Mouse (Mus musculus) mesoderm, embryonic 11.5 days (tissue): ENCODE data around the gene Sltm.
"Not testable (repeated sequence)": the region's sequence is repeated elsewhere in the genome, so short reads cannot be mapped to it uniquely, and the experiment has no call there.

ENCODE experiments used
- DNase-seq: peaks from one replicate; pipeline ENCODE4 v3.0.0-alpha.2; 2012; ENCODE audit warnings: low read depth, low spot score

Gene Sltm

DNA sequence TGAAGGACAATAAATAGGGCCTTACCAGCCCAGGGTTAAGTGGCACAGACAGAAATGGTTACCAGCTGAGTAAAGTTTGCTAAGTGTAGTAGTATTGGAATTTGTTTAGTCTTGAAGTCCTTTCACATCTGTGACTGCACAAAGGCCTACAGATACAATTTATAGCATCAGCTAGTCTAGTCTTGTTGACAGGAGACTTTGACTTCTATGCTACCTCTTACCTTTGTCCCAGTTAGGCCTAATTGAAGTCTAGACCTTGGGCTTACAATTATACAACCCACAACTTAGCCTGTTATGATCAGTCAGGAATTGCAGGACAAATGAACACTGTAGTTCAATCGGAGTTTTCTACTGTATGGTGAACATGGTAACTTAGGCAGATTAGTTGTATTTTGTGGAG, 9.0 kb downstream of the Sltm start:
- no peak for DNase-seq

DNA sequence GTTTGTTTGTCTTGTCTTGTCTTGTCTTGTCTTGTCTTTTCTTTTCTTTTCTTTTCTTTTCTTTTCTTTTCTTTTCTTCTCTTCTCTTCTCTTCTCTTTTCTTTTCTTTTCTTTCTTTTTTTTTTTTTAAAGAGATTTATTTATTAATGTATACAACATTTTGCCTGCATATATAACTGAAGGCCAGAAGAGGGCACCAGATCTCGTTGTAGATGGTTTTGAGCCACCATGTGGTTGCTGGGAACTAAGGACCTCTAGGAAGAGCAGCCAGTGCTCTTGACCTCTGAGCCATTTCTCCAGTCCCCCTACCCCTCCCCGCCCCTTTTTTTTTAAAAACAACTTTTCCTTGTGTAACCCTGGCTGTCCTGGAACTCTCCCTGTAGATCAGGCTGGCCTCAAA, 9.7 kb downstream of the Sltm start:
- not testable (repeated sequence) for DNase-seq

DNA sequence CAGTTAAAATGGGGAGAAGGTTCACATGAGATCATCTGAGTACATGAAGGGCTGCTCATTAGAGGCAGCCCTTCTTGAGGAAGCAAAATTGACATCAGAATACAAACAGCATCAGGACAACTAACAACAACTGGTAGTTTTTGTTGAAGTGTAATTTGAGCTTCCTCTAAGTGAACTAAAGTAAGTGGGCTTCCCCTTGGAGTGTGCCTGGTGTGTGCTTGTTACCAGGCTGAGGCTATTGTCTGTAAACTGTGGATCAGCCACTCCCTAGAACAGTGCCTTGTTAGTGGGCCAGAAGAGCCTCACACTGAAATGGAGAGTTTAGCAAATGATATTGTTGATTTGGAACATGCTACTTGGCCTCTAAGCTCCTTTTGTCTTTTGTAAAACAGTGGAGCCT, 12.9 kb downstream of the Sltm start:
- DNase-seq: no peak

DNA sequence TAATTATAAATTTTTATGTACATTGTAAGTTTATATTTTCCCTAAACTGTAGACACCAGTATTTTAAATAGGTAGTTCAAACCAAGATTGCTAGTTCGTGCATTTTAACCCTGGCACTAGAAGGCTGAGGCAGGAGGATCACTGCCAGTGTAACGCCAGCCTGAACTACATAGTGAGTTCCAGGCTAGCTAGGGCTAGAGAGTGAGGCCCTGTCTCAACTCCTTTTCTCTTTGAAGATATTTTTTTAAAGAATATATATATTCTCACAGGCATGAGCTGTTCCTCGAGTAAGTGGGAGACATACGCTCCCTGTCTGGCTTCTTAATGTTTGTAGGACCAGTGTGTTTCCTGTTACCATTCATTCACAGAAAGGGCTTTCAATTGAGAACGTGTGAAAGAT, 14.2 kb downstream of the Sltm start:
- DNase-seq: no peak

DNA sequence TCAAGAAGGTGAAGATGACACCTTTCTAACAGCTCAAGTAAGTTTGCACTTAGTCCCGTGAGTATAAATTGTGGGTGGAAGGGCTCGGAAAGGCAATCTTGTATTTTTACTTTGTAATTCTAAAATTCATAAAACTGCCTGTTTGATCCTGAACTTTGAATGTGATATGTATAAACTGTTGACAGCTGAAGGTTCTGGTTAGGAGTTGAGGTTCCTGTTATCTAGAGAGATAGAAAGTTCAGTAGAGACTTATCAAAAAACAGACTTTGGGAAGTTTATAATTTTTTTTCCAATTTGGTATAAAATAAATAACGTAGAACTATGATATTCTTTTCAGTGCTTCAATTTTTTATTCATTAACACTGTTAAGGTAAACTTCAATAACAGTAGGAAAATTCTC, 20.3 kb downstream of the Sltm start:
- DNase-seq: no peak

DNA sequence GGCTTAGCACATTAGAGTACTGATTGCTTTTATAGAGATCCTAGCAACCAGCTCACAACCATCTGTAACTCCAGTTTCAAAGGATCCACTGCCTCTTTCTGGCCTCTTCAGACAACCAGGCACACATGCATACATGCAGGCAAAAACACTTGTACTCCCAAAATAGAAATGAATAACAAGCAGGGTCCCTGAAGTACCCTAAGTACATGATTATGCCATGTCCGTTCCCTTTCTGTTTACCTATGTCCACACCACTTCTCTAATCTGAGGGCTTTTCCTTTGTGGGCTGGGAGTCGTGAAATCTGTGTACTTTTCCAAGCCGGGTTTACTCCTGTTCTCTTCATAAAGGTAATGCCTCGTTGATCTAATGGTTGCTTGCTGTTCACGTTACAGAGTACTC, 25.1 kb downstream of the Sltm start:
- no peak for DNase-seq

DNA sequence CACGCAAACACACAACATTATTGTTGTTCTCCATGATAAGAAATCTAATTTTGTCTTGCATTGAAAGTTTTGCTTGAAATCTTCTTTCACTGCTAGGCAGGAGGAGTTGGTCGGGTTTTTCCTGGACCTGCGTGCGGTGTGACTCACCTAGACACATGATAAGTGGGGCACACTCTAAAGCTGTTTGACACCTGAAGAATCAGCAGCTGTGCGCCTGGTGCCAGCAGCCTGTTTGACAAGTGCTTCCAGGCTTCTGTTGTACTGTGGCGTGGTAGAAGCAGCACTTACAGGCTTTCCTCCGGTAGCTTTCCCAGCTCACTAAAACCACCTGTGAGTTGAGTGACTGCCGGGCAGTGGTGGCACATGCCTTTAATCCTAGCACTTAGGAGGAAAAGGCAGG, 27.8 kb downstream of the Sltm start:
- DNase-seq: no peak

DNA sequence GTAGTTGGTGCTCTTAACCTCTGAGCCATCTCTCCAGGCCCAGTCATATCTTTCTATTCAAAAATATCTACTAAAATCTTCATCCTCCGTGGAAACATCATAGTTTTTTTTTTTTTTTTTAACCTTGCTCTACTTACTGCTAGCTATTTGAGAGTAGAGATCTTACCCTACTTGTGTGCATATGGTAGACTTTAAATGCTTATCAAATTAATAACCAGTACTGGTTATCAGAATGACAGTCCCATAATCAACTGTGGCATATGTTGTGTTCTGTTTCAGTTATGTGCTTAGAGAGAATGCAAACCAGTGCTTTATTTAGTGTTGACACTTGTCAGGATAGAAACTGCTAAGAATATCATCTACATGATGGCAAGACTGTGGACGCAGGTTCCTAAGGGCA, 35.6 kb downstream of the Sltm start:
- no peak for DNase-seq

DNA sequence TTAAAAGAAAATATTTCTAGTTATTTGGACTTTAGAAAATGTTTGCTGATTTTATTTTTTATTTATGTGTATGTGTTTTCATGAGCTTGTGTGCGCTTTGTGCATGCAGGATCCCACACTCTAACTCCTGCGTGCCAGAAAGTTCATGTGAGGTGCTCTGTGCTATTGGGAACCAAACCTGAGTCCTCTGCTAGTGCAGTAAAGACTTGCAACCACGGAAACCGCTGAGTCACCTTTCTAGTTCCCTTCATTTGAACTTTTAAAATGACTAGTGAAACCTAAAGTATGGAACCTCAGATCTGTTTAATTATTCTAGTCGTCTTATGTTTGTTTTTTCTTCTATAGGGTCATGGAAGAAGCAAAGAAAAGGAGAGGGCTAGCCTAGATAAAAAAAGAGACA, 38.4 kb downstream of the Sltm start:
- DNase-seq: no peak

DNA sequence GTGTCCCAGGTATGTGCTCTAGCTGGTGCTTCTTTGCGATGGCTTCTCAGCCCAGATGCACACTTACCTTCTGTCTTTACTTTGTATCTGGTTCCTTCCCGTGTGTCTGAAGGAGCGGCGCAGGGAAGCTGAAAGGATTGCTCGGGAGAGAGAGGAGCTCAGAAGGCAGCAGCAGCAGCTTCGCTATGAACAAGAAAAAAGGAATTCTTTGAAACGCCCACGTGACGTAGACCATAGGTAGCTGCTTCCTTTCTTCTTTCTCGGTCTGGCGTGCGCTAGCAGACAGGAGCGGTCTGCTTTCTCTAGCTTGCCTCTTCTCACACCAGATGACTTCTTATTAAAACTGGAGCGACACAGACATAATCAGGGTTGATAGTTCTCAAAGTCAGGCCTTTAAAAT, 42.1 kb downstream of the Sltm start:
- no peak for DNase-seq

DNA sequence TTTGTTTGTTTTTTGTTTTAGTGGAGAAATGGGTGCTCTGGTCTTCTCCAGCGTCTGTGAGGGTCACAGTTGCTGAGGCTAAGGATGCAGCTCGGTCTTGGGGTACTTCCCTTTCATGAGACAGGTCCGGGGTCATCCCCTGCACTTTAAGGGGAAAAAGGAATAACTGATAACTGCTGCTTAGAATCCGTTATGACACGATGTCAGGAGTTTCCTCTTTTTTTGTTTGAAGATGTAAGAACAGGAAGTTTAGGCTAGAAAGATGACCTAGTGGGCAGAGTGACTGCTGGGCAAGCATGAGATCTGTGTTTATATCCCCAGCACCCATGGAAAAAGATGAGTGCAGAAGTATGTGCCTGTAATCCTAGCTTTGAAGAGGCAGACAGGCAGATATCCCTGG, 42.6 kb downstream of the Sltm start:
- no peak for DNase-seq

DNA sequence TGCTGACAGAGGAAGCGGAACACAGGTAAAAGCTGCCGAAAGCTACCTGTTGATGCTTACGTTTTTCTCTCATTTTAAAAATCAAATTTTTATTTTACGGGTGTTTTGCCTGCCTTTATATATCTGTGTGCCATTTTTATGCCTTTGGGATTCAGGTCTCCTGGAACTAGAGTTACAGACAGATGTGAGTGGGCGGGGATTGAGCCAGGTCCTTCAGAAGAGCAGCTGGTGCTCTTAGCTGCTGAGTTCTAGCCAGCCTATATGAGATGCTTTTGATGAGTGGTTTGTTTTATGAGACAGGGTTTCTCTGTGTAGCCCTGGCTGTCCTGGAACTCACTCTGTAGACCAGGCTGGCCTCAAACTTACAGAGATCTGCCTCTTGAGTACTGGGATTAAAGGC, 44.6 kb downstream of the Sltm start:
- no peak for DNase-seq

DNA sequence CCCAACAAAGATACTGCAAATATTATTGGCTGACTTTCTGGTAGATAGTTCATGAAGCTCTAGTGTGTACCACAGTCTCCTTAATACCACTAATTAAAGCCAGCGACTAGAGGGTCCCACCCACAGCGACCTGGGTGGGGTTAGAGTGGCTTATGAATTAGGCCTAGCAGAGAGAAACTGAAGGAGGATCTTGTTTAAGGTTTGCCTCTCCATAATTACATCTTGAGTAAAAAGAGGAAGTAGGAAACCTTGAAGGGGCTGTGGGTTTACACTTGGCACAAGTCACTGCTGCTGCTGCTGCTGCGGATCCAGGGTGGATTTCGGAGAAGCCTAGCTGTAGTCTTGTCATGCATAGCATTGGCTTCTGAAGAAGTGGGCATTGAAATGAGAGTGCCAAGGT, 48.2 kb downstream of the Sltm start:
- no peak for DNase-seq

DNA sequence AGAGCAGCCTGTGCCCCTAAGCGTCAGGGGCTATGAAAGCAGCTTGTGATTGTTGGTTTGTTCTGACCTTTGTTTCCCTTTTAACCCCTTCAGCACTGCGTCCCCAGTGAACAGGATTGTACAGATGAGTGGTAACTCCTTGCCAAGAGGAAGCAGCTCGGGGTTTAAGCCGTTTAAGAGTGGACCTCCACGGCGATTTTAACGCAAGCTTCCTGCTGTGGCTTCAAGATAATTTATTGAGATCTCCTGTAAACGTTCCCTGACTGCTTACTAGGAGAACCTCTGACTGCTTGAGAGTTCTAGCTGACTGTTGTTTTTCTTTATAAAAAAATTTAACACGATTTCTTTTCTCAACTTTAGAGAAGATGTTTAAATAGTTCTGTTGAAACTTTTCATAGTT, 48.9 kb downstream of the Sltm start:
- DNase-seq: no peak

DNA sequence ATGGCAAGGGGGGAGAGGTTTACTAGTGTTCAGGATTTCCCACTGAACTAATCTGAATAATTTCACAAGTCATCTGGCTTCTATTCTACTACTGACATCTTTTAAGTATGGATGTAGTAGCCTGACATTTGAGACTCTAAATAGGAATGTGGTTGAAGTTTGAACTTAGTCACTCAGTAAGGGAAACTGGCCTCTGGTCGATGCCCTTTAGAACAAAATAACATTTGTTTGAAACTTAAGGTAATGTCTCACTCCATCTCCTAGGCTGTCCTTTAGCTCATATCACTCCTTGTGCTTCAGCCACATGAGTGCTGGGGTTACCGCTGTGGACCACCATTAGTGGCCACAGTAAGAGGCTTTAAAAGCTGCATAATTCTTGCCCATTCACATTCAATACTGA, 55.7 kb downstream of the Sltm start:
- no peak for DNase-seq

DNA sequence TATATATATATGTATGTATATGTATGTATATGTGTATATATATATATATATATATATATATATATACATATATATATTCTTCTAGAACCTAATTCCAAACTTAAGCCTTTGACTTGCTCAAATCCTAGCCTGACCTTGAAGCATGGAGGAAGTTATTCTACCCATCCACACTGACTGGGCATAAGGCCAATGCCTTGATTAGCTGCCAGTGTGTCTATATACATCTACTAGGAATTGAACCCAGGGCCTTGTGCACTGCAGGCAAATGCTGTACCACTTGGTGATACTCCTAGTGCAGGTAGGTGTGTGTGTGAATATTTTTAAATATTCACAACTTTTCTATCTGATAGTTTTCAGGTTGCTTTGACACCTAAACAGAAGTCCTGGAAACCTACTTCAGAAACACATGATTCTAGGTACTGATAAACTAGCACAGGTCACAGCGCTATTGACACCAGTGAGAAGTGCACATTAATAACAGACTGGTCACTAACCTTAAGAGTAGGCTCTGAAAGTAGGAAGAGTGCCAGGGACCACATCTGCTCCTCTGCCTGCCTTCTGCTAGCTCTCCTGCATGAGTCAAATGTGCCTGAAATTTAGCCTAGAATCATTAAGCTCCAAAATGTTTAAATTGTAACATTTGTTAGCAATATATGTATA, 59.8 kb downstream of the Sltm start:
- no peak for DNase-seq

DNA sequence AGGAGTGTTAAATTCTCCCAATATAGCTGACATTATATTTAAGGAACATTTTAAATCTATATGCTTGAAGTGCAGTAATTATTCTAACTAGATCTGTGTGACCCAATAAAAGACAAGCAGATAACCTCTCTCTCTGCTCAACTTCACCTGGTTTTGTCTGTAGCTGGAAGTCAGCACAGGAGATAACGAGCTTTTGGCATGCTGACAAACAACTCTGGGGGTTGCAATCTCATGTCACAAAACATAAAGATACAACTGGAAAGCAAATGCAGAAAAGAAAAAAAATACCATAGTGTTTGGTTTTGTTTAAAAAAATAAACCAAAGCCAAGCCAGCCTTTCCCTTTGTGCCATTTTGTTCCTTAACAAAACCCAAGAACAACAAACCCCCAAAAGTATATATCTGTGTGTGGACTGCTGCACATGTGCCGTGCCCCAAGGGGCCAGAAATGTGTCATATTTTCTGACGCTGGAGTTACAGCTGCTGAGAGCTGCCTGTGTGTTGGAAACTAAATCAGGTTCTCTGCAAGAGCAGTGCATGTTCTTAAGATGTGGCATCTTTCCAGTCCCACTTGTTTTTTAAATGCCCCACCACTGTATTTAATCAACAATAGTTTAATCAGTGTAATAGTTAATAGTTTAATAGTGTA, 68.6 kb downstream of the Sltm start:
- DNase-seq: no peak

DNA sequence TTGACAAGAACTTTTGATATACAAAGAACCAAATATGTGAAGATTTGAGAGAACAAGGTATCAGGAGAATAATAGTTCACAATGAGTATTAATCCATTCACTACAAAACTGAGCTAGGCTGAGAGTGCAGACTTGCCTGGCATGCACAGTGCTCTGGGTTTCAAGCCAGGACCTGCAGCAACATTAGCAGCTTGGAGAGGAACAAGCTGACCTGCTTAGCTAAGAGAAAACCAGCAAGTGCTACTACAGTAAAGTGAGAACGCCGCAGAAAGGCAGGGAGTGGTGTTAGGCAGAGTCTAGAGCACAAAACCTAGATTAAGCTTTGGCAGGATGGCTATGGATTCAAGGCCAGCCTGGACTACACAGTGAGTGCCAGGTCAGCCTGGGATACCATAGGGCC, 87.2 kb downstream of the Sltm start:
- DNase-seq: no peak

DNA sequence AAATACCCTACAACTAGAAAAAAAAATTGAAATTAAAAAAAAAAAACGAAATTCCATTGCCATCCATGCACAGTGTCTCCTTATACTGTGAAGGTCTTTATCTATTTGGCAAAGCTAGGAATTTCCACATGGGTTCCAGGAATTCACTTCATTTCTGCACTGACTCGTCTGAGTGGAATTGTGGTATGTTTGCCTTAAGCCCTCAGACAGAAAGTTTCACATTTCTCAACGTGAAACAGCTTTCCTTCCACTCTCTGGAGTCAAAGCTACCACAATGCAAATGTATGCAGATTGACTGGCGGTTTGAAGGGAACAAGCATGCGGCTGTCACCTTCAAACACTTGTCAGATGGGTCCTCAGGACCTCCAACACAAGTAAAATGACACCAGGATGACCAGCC, 89.1 kb downstream of the Sltm start:
- DNase-seq: peak; percentile 15

DNA sequence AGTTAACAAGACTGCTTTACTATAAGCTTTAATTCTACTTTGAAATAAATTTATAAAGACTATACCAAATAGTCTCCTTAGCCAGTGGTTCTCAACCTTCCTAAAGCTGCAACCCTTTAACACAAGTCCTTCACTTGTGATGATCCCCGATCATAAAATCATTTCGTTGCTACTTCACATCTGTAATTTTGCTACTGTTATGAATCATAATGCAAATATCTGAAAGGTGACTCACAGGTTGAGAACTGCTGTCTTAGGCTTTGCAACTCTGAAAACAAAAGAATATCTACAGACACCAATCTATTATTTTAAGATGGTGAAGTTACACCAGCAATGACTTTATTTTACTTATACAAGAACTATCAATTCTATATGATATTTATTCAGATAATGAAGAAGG, 94.2 kb downstream of the Sltm start:
- no peak for DNase-seq
